Mouse (Mus musculus): ENCODE data around the gene Rnf6.

Rnf6 gene

GRCm38 (mm10) chr5:146220879-146221714 is at the start of gene Rnf6:
Gene Rnf6 (minus strand): TSS chr5:146221555.
- DNase-seq: peak; percentile 98 to 99

- DNase-seq: no peak
Measured at GRCm38 (mm10) chr5:146270593-146270992, 49.2 kb upstream of the Rnf6 start.

GRCm38 (mm10) chr5:146267776-146268175 is 46.4 kb upstream of the Rnf6 start:
- DNase-seq: peak in 1 of 2 experiments; percentile 12

- peak; percentile 56 to 67 for DNase-seq
Measured at GRCm38 (mm10) chr5:146265934-146266591, 44.7 kb upstream of the Rnf6 start.

GRCm38 (mm10) chr5:146260003-146260402 is 38.6 kb upstream of the Rnf6 start:
- DNase-seq: no peak

GRCm38 (mm10) chr5:146253644-146254043 is 32.3 kb upstream of the Rnf6 start:
- DNase-seq: peak; percentile 35 to 47

- no peak for DNase-seq
Measured at GRCm38 (mm10) chr5:146251663-146252429, 30.5 kb upstream of the Rnf6 start.

GRCm38 (mm10) chr5:146250369-146251075 is 29.2 kb upstream of the Rnf6 start:
- no peak for DNase-seq

- DNase-seq: no peak
Measured at GRCm38 (mm10) chr5:146248746-146249145, 27.4 kb upstream of the Rnf6 start.

- DNase-seq: no peak
Measured at GRCm38 (mm10) chr5:146247709-146248108, 26.4 kb upstream of the Rnf6 start.

GRCm38 (mm10) chr5:146246386-146246785 is 25.0 kb upstream of the Rnf6 start:
- no peak for DNase-seq

DNA sequence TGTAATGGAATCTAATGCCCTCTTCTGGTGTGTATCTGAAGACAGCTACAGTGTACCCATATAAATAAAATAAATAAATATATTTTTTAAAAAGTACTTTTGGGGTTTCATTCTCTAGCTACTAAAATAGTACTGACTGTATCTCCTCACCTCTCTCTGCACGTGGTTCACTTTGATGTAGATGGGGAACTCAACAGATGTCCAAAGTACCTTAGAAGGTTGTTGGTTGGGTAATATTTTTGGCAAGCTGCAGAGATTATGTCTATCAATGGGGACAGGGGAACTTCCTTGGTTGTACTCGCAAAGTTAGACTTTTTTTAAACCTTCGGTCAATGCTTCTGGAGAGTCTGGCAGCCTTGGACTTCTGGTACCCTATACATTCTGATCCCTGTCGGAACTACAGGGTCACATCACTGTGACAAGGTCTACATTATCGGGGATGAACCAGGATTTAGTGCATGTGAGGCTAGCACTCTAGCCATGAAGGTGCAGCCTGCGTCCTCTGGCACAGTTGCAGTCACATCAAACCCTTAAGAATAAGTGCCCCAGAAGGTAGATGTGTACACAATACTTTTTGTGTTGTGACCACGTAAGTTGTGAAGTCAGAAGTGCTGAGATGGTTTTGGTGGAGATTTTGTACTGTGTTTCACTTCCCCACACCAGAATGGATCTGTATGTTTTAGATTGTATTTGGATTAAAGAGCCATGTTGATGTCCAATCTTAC is 24.5 kb upstream of the Rnf6 start:
- no peak for DNase-seq

DNA sequence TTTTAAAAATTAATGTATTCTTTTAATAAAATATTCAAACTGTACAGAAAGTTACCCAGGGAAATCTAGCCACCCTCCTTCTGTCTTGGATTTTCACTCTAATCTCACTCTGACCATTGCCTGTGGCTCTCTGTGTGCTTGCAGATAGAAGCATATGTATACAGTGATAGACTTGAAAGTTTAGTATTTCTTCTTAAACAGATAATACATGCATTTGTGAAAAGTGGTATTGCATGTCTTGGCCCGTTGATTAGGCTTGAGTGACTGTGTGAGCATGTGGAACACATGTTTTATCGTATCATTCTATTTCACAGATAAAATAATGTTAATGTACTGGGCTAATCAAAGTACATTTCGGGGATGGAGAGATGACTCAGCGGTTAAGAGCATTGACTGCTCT is 23.8 kb upstream of the Rnf6 start:
- DNase-seq: no peak

DNA sequence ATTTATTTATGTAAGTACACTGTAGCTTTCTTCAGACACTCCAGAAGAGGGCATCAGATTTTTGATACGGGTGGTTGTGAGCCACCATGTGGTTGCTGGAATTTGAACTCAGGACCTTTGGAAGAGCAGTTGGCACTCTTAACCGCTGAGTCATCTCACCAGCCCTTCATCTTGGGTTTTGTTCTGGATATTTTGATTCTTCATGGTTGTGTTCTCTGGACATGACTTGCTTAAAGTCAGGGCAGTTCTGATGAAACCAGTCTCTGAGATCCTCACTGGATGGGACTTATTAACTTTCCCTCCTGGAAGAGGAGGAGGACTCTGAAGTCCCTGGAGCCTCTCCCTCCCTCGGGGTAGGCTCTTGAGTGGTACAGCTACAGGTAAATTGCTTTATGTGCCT is 19.8 kb upstream of the Rnf6 start:
- no peak for DNase-seq

DNA sequence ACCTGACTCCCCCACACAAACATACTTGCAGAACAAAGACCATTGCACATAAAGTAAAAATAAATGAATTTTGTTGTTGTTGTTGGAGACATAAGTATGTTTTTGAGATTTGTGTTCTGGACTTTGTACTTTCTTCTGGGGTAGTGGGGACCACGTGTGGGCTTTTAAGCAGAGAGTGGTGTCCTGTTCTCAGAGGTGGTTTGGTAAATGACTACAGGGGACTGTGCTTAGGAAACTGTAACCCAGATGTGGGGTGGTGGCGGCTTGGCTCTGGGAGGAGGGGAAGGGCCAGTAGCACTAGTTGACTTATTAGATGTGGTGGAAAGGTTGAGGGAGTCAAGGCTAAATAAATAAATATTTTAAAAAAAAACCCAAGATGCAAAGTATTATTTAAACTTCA is 19.4 kb upstream of the Rnf6 start:
- DNase-seq: no peak

- DNase-seq: no peak
Measured at GRCm38 (mm10) chr5:146238274-146238673, 16.9 kb upstream of the Rnf6 start.

DNA sequence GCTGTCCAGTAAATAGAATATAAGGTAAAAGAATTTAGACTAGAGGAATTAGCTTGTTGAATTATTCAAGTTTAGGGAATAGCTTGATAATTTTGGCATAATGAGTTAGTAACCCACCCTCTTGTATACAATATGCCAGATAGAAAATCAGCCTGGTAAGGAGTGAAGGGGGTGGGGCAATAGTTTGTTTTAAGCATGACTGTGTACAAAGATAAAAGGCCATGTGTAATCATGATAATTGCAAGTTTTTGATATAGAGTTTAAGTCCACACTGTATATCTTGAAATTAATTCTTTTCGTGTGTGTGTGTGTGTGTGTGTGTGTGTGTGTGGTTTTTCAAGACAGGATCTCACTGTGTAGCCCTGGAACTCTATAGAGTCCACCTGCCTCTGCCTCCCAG is 13.0 kb upstream of the Rnf6 start:
- no peak for DNase-seq

- DNase-seq: no peak
Measured at GRCm38 (mm10) chr5:146232816-146233215, 11.5 kb upstream of the Rnf6 start.

DNA sequence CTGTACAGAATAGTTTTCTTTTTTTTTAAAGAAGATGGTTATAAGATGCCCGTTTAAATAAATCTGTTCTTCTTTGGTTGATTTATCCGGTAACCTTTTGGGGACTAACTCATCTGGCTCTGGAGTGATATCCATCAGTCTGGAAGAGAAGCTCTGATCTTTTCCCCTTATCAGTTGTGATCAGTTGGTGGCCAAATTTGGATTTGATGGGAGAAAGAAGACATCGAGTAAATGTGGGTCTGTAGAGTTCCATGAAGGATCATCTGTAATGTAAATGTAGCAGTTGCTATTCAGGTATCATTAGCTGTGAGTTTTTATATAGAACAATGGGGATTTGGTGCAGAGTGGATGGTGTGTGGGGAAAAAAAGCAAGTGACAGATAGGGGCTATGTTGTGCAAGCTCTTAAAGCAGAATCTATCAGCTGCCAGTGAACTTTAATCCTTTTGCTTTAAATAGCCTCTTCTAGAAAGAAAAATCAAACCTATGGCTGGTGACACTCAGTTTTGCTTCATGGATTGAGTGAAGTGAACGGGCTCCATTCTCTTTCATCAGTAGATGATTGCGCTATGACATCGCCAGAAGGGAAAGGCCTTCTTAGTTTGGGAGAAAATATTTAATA is 10.8 kb upstream of the Rnf6 start:
- DNase-seq: no peak

DNA sequence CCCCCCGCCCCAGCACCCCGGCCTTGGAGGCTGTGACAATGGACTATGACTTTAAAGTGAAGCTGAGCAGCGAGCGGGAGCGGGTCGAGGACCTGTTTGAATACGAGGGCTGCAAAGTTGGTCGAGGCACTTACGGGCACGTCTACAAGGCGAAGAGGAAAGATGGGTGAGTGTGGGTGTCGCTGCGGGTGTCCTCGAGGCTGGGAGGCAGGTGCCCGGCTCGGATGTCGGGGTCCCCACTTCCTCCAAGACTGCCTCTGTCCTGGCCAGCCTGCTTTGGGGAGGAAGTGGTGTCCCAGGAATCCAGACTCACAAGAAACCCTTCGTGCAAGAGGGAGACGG is 10.3 kb upstream of the Rnf6 start:
- peak; percentile 53 to 61 for DNase-seq

GRCm38 (mm10) chr5:146230864-146231654 is 9.7 kb upstream of the Rnf6 start, which contains the start of gene Cdk8:
Gene Cdk8 (plus strand): TSS chr5:146231230.
- DNase-seq: peak; percentile 95 to 97
